Mouse (Mus musculus) midbrain, embryonic 10.5 days (tissue): ENCODE measurements around the gene Agap1. TPM values are rescaled to one million over a fixed set of nuclear protein-coding genes. Genes with fewer than 3 reads are reported as not detected.
A peak's percentile ranks its signal among the peaks of the same experiment; 100 is the strongest.

Source experiments
- DNase-seq: peaks from one replicate; pipeline ENCODE4 v3.0.0-alpha.2; 2017; ENCODE audit warnings: low spot score
- H3K27ac ChIP-seq: fragments of 300-500 bp; sonication (generic); replicated peaks from 2 replicates; pipeline ENCODE4 v1.5.1; 2016; ENCODE audit warnings: mild to moderate bottlenecking
- H3K27me3 ChIP-seq: fragments of 300-500 bp; sonication (generic); 2 replicates; pipeline ENCODE4 v1.6.1; 2016; ENCODE audit warnings: low read depth, mild to moderate bottlenecking; ENCODE audit not compliant: poor library complexity, severe bottlenecking
- H3K36me3 ChIP-seq: fragments of 300-500 bp; sonication (generic); 2 replicates; pipeline ENCODE4 v1.6.1; 2016; ENCODE audit warnings: mild to moderate bottlenecking, moderate library complexity
- H3K4me1 ChIP-seq: fragments of 300-500 bp; sonication (generic); 2 replicates; pipeline ENCODE4 v1.6.1; 2016
- H3K4me3 ChIP-seq: fragments of 300-500 bp; sonication (generic); 2 replicates; pipeline ENCODE4 v1.5.1; 2016; ENCODE audit warnings: mild to moderate bottlenecking, moderate library complexity
- H3K9me3 ChIP-seq: fragments of 300-500 bp; sonication (generic); replicated peaks from 2 replicates; pipeline ENCODE4 v1.6.1; 2016; ENCODE audit warnings: mild to moderate bottlenecking
- whole genome bisulfite sequencing: fragments of 180-500 bp; shearing (Covaris S2); methylation state at CpG from one replicate; pipeline ENCODE4 v1.1.7; 2016; 5-methylcytosine and 5-hydroxymethylcytosine counted together
- polyA plus RNA-seq: library from polyadenylated mRNA; unstranded; fragments of >200 nt; fragmentation: Nextera tagmentation; extraction: Ambion mirVana; gene quantifications from 2 replicates; pipeline ENCODE4 v1.2.1, GENCODE M21; 2016

Agap1 gene
- polyA plus RNA-seq, 1 experiment from 2014 or later, result 16.6 TPM

DNA sequence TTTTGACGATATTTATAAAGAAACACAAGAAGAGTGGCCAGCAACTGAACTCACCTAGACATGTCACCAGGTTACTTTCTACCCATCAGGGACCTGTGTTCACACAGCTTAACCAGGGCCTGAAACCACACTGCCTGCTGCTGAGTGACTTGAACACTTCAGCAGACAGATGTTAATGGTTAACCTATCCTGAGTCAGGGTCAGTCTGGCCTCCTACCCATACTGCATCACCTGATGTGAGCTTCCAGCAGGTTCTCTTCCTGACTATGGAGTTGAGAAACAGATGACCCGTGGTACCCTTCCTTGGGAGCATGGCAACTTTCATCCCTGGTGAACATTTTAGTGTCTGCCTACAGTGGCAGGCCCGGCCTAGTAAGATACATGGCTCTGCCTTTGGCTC is 367.8 kb downstream of the Agap1 start:
- H3K9me3 ChIP-seq, result no peaks in the 10 kb centered on the region
- 82% methylated on average over 3 of the region's 3 CpGs for WGBS
- H3K27ac ChIP-seq, result no peak overlapping the region
- no peak overlapping the region for H3K4me3 ChIP-seq
- no peak for DNase-seq
- peaks cover 55% of the 10 kb centered on the region for H3K4me1 ChIP-seq
- H3K27me3 ChIP-seq, result peaks cover 34% of the 10 kb centered on the region
- no peaks in the 10 kb centered on the region for H3K36me3 ChIP-seq

DNA sequence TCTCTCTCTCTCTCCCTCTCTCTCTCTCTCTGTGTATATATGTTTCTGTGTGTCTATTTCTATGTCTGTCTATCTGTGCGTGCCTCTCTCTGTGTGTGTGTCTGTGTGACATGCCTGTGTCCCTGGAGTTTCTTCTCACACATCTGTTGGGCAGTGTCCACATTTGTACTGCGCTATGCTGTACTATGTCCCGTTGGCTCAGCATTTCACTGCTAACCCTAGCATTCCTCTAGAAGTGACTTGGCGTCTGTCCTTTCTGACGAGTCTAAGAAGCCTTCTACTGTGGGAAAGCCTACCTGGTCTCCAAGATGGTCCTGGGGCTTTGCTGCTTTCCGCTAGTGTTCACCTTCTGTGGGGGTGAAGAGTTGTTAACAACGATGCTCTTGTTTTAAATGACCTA is 368.4 kb downstream of the Agap1 start:
- Histone ChIP-seq H3K9me3 (no peaks in the 10 kb centered on the region), H3K27ac (no peak overlapping the region), H3K36me3 (no peaks in the 10 kb centered on the region), H3K4me1 (peaks cover 55% of the 10 kb centered on the region), H3K27me3 (peaks cover 34% of the 10 kb centered on the region), H3K4me3 (no peak overlapping the region)
- WGBS, result 90% methylated on average over 7 of the region's 7 CpGs
- DNase-seq, result no peak

DNA sequence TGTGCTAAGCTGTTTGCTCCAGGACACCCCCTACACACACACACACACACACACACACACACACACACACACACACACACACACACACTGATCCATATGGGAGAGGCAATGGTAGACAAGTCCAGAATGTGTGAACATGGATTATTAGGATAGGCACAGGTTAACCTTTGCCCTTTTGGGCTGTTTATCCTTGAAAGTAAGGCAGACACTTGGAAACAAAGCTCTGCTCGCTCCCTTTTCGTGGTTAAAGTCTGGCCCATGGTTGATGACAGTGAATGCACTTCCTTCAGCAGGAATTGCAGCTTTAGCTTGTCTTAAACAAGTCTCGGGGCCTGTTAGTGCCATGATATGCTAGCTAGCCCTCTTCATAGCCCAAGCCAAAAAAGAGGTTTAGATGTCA is 372.4 kb downstream of the Agap1 start:
- 54% methylated on average over 3 of the region's 3 CpGs for WGBS

DNA sequence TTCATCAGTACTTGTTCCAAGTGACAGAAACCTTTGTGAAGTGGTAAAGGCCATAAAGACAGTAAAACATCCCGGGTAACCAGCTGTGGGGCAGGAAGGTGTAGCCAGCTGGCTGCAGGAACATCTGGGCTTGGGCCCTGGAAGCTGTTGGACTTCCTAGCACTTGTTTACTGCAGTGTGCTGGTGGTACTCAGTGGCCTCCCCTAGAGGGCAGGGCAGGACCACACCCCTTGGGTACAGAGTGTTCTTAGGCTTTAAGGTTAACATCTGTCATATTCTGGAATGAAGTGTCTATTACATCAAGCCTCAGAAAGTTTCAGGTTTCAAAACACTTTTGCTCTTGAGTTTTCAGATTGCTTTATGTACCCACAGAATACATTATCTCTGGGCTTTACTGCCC is 376.5 kb downstream of the Agap1 start:
- no peak for DNase-seq
- Histone ChIP-seq H3K9me3 (no peaks in the 10 kb centered on the region), H3K27ac (no peak overlapping the region), H3K4me3 (no peak overlapping the region), H3K36me3 (peaks cover 21% of the 10 kb centered on the region), H3K27me3 (peaks cover 1% of the 10 kb centered on the region; the same call in 1 of the 2 replicates), H3K4me1 (peaks cover 19% of the 10 kb centered on the region)
- WGBS, result 87% methylated on average over 1 of the region's 1 CpGs

More for the DNA sequence above, 372.4 kb downstream of the Agap1 start:
- H3K27me3 ChIP-seq, result peaks cover 33% of the 10 kb centered on the region
- no peaks in the 10 kb centered on the region for H3K9me3 ChIP-seq
- H3K4me3 ChIP-seq, result no peak overlapping the region
- peaks cover 1% of the 10 kb centered on the region; the same call in 1 of the 2 replicates for H3K36me3 ChIP-seq
- DNase-seq, result no peak
- H3K4me1 ChIP-seq, result peaks cover 40% of the 10 kb centered on the region
- H3K27ac ChIP-seq, result no peak overlapping the region

DNA sequence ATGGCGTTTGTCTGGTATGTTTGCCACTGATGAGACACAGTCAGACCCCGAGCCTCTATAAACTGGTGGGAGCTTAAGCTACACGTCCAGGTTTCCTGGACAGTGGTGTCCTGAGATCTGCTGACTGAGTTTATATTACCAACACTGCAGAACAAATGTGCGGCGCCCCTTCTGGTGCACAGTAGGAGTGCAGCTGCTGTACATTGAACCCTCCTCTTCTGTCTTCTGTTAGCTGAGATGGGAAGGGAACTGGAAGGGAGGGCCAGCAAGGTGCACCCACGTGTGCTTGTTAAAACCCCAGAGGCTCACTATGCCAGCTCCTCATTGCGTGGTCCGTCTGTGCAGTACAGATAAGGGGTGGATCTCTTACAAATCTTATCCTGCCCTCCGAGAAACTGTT is 389.5 kb downstream of the Agap1 start:
- Histone ChIP-seq H3K4me3 (no peak overlapping the region), H3K4me1 (peaks cover 24% of the 10 kb centered on the region), H3K36me3 (peaks cover 50% of the 10 kb centered on the region), H3K27ac (no peak overlapping the region), H3K27me3 (peaks cover 27% of the 10 kb centered on the region), H3K9me3 (0 out of 2 replicates have a peak, but pooled peaks cover 3% of the 10 kb centered on the region)
- WGBS, result 80% methylated on average over 9 of the region's 9 CpGs
- DNase-seq, result no peak

DNA sequence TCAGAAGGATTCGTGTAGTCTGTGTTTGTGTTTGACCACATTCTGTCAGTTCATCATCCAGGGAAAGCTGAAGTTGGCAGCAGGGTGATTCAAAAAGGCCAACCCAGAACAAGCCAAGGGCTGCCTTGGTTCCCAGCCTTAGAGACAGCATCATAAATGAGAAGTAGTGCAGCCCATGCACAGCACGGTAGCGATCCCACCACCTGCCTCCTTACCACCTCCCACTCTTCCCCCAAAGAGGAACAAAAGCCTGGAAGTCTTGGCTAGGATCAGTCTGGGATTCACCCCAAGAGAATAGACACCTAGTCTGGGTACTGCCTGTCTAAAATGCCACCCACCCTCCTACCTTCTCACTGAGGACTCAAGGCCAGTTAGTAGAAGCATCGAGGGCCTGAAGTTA is 390.9 kb downstream of the Agap1 start:
- H3K27ac ChIP-seq, result no peak overlapping the region
- H3K27me3 ChIP-seq, result peaks cover 39% of the 10 kb centered on the region
- peaks cover 41% of the 10 kb centered on the region for H3K36me3 ChIP-seq
- 87% methylated on average over 4 of the region's 4 CpGs for WGBS
- no peak overlapping the region for H3K4me3 ChIP-seq
- DNase-seq, result no peak
- H3K9me3 ChIP-seq, result 0 out of 2 replicates have a peak, but pooled peaks cover 3% of the 10 kb centered on the region
- peaks cover 34% of the 10 kb centered on the region for H3K4me1 ChIP-seq

DNA sequence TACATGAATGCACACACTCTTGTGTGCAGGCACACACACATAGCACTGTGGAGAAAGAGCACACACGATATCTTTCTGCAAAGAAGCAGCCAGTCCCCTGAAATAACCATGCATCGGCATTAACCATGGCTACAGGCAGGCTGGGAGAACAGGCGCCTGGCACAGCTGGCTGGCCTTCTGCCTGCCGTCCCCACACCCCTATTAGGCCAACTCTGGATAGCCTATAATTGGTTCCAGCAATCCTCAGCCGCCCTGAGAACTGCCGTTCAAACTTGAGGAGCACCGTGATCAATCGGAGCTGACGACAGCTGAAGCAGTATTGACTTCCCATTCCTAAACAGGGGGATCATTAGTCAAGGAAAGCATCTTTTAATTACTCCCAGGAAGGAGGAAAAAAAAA is 391.5 kb downstream of the Agap1 start:
- no peak for DNase-seq
- peaks cover 34% of the 10 kb centered on the region for H3K4me1 ChIP-seq
- peaks cover 36% of the 10 kb centered on the region for H3K36me3 ChIP-seq
- H3K27me3 ChIP-seq, result peaks cover 44% of the 10 kb centered on the region
- WGBS, result 74% methylated on average over 9 of the region's 9 CpGs
- H3K4me3 ChIP-seq, result no peak overlapping the region
- 0 out of 2 replicates have a peak, but pooled peaks cover 3% of the 10 kb centered on the region for H3K9me3 ChIP-seq
- H3K27ac ChIP-seq, result no peak overlapping the region

DNA sequence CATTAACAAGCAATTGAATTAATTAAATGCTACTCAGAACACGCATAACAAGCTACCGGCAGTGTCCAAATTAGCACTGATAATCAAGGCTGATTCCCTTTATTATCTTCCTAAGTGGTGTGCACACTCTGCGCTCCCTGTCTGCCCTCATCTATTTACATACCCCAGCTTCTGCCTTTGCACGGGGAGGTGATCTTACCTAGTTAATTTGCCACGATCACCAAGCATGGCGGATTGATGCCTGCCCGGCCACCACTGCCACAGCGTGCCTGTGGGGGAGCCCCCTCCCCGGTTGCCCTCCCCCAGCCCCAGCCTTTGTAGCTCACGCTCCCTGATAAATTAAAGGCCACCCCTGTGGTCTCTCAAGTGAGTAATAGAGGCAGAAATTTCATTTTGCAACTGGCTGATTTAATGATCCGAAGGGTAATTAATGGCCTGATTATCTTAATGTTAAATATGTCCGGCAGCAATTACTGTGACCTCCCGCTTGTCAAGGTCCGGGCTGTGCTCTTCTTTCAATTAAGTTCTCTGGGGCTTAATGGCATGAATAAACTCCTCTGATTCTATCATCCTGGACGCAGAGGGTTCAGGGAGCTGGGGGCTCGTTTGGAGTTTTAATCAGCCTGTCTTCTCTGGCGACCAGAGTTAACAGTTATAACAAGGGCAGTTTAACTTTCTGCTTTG is 393.9 kb downstream of the Agap1 start:
- WGBS, result 57% methylated on average over 17 of the region's 17 CpGs
- H3K27ac ChIP-seq, result 0 out of 2 replicates have a peak overlapping the region, but pooled peaks have one; percentile 13

DNA sequence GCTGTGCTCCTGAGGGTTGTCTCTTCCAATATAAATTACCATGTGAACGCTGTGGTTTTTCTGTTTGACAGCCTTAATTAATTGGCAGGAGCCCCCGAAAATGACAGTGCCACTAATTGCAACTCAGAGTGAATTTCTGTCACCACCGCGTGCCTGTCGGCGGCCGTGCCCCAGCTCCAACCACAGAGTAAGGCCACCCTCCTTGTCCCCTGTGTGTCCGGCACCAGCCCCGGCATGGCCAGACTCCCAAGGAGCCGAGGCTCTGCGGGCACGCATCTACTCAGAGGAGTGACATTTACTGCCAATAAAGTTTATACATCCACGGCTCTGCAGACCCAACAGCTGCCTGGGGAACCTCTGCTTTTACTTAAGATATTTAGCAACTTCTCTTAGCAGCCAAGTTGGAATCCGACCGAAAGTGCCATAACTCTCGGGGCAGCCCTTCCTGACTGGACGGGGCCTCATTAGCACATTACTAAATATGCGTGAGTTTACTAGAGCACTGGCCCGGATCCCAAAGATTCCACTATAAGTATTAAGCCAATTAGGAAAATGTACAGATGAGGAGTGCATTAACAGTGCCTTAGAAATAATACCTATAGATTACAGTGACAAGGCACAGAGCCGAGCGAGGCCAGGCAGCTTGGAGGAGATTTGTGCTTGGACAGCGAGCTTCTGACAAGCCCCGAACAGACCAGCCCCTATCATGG is 394.7 kb downstream of the Agap1 start:
- H3K4me1 ChIP-seq, result peaks cover 34% of the 10 kb centered on the region
- peaks cover 47% of the 10 kb centered on the region for H3K27me3 ChIP-seq
- H3K36me3 ChIP-seq, result peaks cover 14% of the 10 kb centered on the region; the same call in 1 of the 2 replicates
- no peaks in the 10 kb centered on the region for H3K9me3 ChIP-seq
- H3K27ac ChIP-seq, result 0 out of 2 replicates have a peak overlapping the region, but pooled peaks have one; percentile 13
- no peak for DNase-seq
- 88% methylated on average over 23 of the region's 23 CpGs for WGBS
- no peak overlapping the region for H3K4me3 ChIP-seq

More for the DNA sequence above, 393.9 kb downstream of the Agap1 start:
- Histone ChIP-seq H3K27me3 (peaks cover 47% of the 10 kb centered on the region), H3K9me3 (no peaks in the 10 kb centered on the region), H3K4me3 (no peak overlapping the region), H3K4me1 (peaks cover 34% of the 10 kb centered on the region), H3K36me3 (peaks cover 21% of the 10 kb centered on the region)
- DNase-seq, result no peak

DNA sequence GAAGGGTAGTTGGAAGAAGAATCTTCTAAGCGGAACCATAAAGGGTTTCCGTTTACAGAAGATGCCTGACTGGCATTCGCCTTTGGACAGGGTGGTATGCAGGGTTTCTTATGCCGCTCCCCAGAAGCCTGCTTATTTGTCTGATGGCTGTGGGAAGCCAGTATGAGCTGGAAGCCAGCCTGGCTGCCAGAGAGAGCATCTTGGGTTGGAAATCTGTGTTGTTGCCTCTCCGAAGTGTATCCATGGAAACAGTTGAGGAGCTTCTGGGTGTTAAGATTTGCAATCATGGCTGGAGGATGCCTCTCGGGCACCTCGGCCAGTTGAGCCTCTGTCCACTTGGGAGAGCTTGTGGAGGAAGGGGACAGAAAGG is 395.2 kb downstream of the Agap1 start:
- H3K27ac ChIP-seq, result no peak overlapping the region
- peaks cover 47% of the 10 kb centered on the region for H3K27me3 ChIP-seq
- H3K4me3 ChIP-seq, result no peak overlapping the region
- H3K9me3 ChIP-seq, result no peaks in the 10 kb centered on the region
- H3K4me1 ChIP-seq, result peaks cover 34% of the 10 kb centered on the region
- WGBS, result 88% methylated on average over 7 of the region's 7 CpGs
- no peak for DNase-seq
- peaks cover 16% of the 10 kb centered on the region; the same call in 1 of the 2 replicates for H3K36me3 ChIP-seq

DNA sequence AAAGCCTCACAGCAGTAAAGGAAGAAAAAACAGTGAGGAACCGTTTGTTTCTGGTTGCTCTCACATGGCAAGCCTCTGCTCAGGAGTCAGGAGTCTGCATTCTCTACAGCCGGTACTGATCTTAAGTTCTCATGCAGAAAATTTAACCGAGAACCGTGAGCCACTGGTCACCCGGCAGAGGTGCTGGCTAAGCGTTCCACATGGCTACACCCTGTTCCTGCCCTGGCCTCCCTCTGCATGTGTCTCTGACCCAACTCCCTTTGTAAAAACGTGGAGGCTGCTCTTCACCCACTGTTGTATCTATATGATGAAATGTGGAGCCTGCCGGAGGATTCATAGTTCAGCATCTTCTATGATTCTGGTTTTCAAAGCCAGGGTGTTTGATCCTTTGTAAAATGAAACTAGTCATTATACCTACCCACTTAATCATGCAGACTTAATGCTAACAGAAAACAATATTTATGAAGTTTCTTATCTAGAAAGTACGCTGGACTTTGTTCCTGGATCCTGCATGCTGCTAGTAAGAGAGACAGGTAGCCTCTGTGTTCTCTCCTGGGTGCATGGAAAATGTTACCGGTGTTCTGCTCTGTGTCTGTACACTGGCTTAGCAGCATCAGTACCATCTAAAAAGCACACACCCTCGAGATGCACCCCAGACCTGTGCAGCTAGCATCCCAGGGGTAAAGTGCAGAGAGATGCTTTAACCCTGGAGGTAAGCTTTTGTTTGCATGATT is 396.2 kb downstream of the Agap1 start:
- Histone ChIP-seq H3K9me3 (no peaks in the 10 kb centered on the region), H3K4me1 (peaks cover 34% of the 10 kb centered on the region), H3K27ac (no peak overlapping the region), H3K4me3 (no peak overlapping the region), H3K36me3 (peaks cover 16% of the 10 kb centered on the region; the same call in 1 of the 2 replicates), H3K27me3 (peaks cover 39% of the 10 kb centered on the region)
- 83% methylated on average over 11 of the region's 11 CpGs for WGBS
- no peak for DNase-seq

DNA sequence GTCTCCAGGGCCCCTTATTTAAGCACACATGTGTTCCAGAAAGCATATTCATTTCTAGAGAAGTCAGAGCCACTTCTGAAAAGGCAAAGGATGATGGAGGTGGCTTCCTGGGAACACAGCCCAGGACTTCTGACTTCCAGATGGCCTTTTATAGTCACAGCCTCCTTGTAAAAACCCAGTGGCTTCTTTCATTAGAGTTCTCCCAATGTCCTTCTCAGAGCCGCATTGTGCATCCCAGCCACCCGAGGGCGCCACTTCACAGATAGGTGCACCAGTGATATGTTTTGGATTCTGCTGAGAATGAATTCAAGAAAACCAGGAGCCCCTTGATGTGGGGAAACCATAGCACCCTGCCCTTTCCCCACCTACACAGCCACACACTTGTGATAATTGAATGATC is 404.6 kb downstream of the Agap1 start:
- H3K27me3 ChIP-seq, result peaks cover 41% of the 10 kb centered on the region
- H3K27ac ChIP-seq, result no peak overlapping the region
- H3K36me3 ChIP-seq, result 0 out of 2 replicates have a peak, but pooled peaks cover 3% of the 10 kb centered on the region
- no peaks in the 10 kb centered on the region for H3K9me3 ChIP-seq
- DNase-seq, result peak; percentile 52
- 25% methylated on average over 3 of the region's 3 CpGs for WGBS
- peaks cover 27% of the 10 kb centered on the region for H3K4me1 ChIP-seq
- H3K4me3 ChIP-seq, result no peak overlapping the region
